Mouse (Mus musculus) G1E (cell line): ENCODE measurements around the gene Naa80. TPM values are rescaled to one million over a fixed set of nuclear protein-coding genes. Genes with fewer than 3 reads are reported as not detected.

Experiments used
- ATAC-seq: 2 replicates; pipeline ENCODE4 v1.8.0; 2016; ENCODE audit warnings: mild to moderate bottlenecking; ENCODE audit not compliant: insufficient number of reproducible peaks, poor library complexity, low FRiP score, severe bottlenecking; ENCODE audit errors: extremely low read depth
- DNase-seq: peaks from one replicate; pipeline ENCODE4 v3.0.0; 2012; ENCODE audit warnings: low spot score
- H3K27me3 ChIP-seq: 2 replicates; pipeline ENCODE4 v1.6.1; 2012; ENCODE audit warnings: mild to moderate bottlenecking, low read length, inconsistent platforms; ENCODE audit not compliant: insufficient read depth
- H3K36me3 ChIP-seq: replicated peaks from 2 replicates; pipeline ENCODE3; 2012; ENCODE audit warnings: mild to moderate bottlenecking, inconsistent platforms
- H3K4me1 ChIP-seq: 2 replicates; pipeline ENCODE4 v1.6.1; 2012; ENCODE audit warnings: low read depth, low read length, inconsistent platforms, mixed read lengths; ENCODE audit not compliant: insufficient read depth
- H3K4me3 ChIP-seq: 2 replicates; pipeline ENCODE4 v1.5.1; 2012; ENCODE audit warnings: low read depth, mild to moderate bottlenecking, inconsistent platforms, low read length, moderate library complexity, mixed read lengths
- H3K9me3 ChIP-seq: replicated peaks from 2 replicates; pipeline ENCODE4 v1.6.1; 2012; ENCODE audit warnings: inconsistent platforms
- CTCF ChIP-seq: IDR thresholded peaks from 2 replicates; pipeline ENCODE4 v1.5.1; 2012; ENCODE audit warnings: low read depth, low read length, inconsistent platforms, mixed read lengths
- GATA1 ChIP-seq: IDR thresholded peaks from 2 replicates; pipeline ENCODE4 v1.6.1; 2012; ENCODE audit warnings: borderline replicate concordance, low read length, inconsistent platforms, mixed read lengths
- GATA2 ChIP-seq: IDR thresholded peaks from 2 replicates; pipeline ENCODE4 v1.6.1; 2012; ENCODE audit warnings: low read depth, low read length, inconsistent platforms, borderline replicate concordance
- POLR2AphosphoS5 ChIP-seq: IDR thresholded peaks from 2 replicates; pipeline ENCODE4 v1.6.1; 2012; ENCODE audit warnings: low read depth, low read length, inconsistent platforms; ENCODE audit not compliant: insufficient replicate concordance
- TAL1 ChIP-seq: conservative IDR thresholded peaks from 2 replicates; pipeline ENCODE4 v1.6.1; 2012; ENCODE audit warnings: low read depth, low read length, inconsistent platforms, mixed read lengths
- polyA plus RNA-seq: library from polyadenylated mRNA; stranded (reverse); fragments of >175 nt; gene quantifications from 2 replicates; pipeline ENCODE4 v1.2.3, GENCODE M21; 2012
- total RNA-seq, 2 experiments: library from RNA; stranded (forward) in 1 of 2; stranded (reverse) in 1 of 2; fragments of 200-1000 nt in 1 of 2; fragments of >200 nt in 1 of 2; fragmentation: Nextera tagmentation in 1 of 2; gene quantifications; 2 replicates each; pipeline ENCODE4 v1.2.3; 2014 to 2017

Gene Naa80
- total and polyA plus RNA-seq, 3 experiments, result 14.6 to 53.8 (median 17.4) TPM

GRCm38 (mm10) chr9:107566041-107566709 lies 12.5 kb upstream of the Naa80 start:
- DNase-seq, result no peak
- Histone ChIP-seq H3K4me3 (no peak overlapping the region), H3K27me3 (no peaks in the 10 kb centered on the region), H3K4me1 (peaks cover 87% of the 10 kb centered on the region), H3K36me3 (peaks cover 66% of the 10 kb centered on the region), H3K9me3 (no peaks in the 10 kb centered on the region)
- TF ChIP-seq POLR2AphosphoS5 (no peak), CTCF (peak; percentile 94)
- no peak for ATAC-seq

- no peak overlapping the region for H3K4me3 ChIP-seq
- TF ChIP-seq GATA1, result no peak
- no peak for TF ChIP-seq POLR2AphosphoS5
- no peak for TF ChIP-seq CTCF
- no peak for TF ChIP-seq TAL1
- no peak for TF ChIP-seq GATA2
- no peaks in the 10 kb centered on the region for H3K9me3 ChIP-seq
- DNase-seq, result no peak
- no peak for ATAC-seq
- H3K36me3 ChIP-seq, result peaks cover 66% of the 10 kb centered on the region
- H3K4me1 ChIP-seq, result peaks cover 87% of the 10 kb centered on the region
- no peaks in the 10 kb centered on the region for H3K27me3 ChIP-seq
These were observed 11.8 kb upstream of the Naa80 start for GRCm38 (mm10) chr9:107566855-107567254.

- H3K4me3 ChIP-seq, result peak within 1 kb of the TSS; percentile 79
- DNase-seq (no peak), ATAC-seq (no peak)
- TF ChIP-seq POLR2AphosphoS5 (no peak), TAL1 (no peak), GATA2 (no peak), CTCF (no peak), GATA1 (no peak)
- no peaks in the 10 kb centered on the region for H3K9me3 ChIP-seq
- H3K27me3 ChIP-seq, result no peaks in the 10 kb centered on the region
- H3K36me3 ChIP-seq, result peaks cover 66% of the 10 kb centered on the region
- peaks cover 89% of the 10 kb centered on the region for H3K4me1 ChIP-seq
These were observed 10.9 kb upstream of the Naa80 start, which contains the start of gene Hyal2 for GRCm38 (mm10) chr9:107567702-107568319. Gene Hyal2, plus strand, starts transcription at chr9:107567945.

- H3K27me3 ChIP-seq, result no peaks in the 10 kb centered on the region
- DNase-seq (peak; percentile 69), ATAC-seq (peak; percentile 55; the same call in 1 of the 2 replicates)
- H3K36me3 ChIP-seq, result peaks cover 69% of the 10 kb centered on the region
- H3K4me3 ChIP-seq, result peak overlapping the region; percentile 79
- H3K9me3 ChIP-seq, result no peaks in the 10 kb centered on the region
- H3K4me1 ChIP-seq, result peaks cover 94% of the 10 kb centered on the region
- no peak for TF ChIP-seq TAL1
- TF ChIP-seq GATA1, result no peak
- TF ChIP-seq GATA2, result no peak
- TF ChIP-seq POLR2AphosphoS5, result no peak
- TF ChIP-seq CTCF, result no peak
These were observed 10.1 kb upstream of the Naa80 start for GRCm38 (mm10) chr9:107568331-107569261.

- Histone ChIP-seq H3K4me1 (peaks cover 87% of the 10 kb centered on the region), H3K36me3 (peaks cover 65% of the 10 kb centered on the region), H3K9me3 (no peaks in the 10 kb centered on the region), H3K4me3 (peak overlapping the region; percentile 79), H3K27me3 (no peaks in the 10 kb centered on the region)
- no peak for TF ChIP-seq GATA1
- no peak for TF ChIP-seq TAL1
- TF ChIP-seq GATA2, result no peak
- TF ChIP-seq CTCF, result no peak
- TF ChIP-seq POLR2AphosphoS5, result no peak
- DNase-seq, result no peak
- no peak for ATAC-seq
These were observed 9.4 kb upstream of the Naa80 start for GRCm38 (mm10) chr9:107569270-107569669.

- Histone ChIP-seq H3K27me3 (no peaks in the 10 kb centered on the region), H3K9me3 (no peaks in the 10 kb centered on the region), H3K36me3 (peaks cover 58% of the 10 kb centered on the region), H3K4me3 (peak overlapping the region; percentile 79), H3K4me1 (peaks cover 83% of the 10 kb centered on the region)
- DNase-seq (no peak), ATAC-seq (no peak)
- TF ChIP-seq POLR2AphosphoS5 (no peak), TAL1 (no peak), CTCF (no peak), GATA2 (no peak), GATA1 (no peak)
These were observed 8.7 kb upstream of the Naa80 start for GRCm38 (mm10) chr9:107570016-107570415.
